Mouse (Mus musculus): ENCODE data around the gene Tmem53. TPM values are rescaled to one million over a fixed set of nuclear protein-coding genes. Genes with fewer than 3 reads are reported as not detected.

Tmem53 gene
- polyA plus RNA-seq, 1 experiment from 2014 or later, result 7.3 TPM

DNA sequence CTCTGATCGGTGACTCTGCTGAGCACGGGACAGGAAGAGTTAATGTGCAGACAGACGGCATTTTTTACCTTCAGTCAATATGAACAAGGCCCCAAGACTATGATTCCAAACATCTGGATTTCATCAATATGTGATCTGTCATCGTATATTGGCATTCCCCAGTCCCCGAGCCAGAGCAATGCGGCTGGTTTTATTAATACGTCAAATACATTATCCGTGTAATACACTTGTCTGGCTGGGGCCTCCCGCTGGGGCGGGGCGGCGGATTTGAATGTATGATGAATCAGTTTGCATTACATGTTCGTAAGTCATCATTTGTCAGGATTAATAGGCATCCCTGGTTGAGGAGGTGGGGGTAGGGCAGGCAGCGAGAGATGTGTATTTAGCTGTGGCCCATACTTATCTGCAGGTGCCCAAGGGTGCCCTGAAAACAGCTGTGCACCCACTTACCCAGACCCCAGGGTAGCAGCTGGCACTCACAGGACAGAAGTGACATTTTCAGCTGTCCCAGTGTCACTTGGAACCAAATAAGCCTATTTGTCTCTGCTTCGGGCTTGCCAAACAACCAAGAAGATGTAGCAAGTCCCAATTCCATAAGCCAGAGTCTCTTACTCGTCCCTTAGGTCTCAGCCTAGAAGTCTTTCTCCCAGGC, 63.2 kb downstream of the Tmem53 start:
- 56% methylated on average over 16 of the region's 16 CpGs for WGBS
- H3K4me2 ChIP-seq (ENCODE audit: low read depth, low read length), result no peak overlapping the region
- peaks cover 12% of the 10 kb centered on the region for H3K27me3 ChIP-seq (ENCODE audit: control insufficient read depth, insufficient read depth, low read length)
- no peak overlapping the region for H3K4me3 ChIP-seq (ENCODE audit: low read depth, low read length)
- peaks cover 24% of the 10 kb centered on the region for H3K4me1 ChIP-seq (ENCODE audit: control insufficient read depth, insufficient read depth, low read length)
- no peak for ATAC-seq (ENCODE audit: low read depth)
- no peaks in the 10 kb centered on the region for H3K36me3 ChIP-seq (ENCODE audit: control insufficient read depth, insufficient read depth, low read length)
- no peak overlapping the region for H3K9ac ChIP-seq (replicated peaks; ENCODE audit: low read depth, low read length)
- no peaks in the 10 kb centered on the region for H3K9me3 ChIP-seq (ENCODE audit: control insufficient read depth, low read length)
- no peak overlapping the region for H3K27ac ChIP-seq (ENCODE audit: low read depth, low read length)

DNA sequence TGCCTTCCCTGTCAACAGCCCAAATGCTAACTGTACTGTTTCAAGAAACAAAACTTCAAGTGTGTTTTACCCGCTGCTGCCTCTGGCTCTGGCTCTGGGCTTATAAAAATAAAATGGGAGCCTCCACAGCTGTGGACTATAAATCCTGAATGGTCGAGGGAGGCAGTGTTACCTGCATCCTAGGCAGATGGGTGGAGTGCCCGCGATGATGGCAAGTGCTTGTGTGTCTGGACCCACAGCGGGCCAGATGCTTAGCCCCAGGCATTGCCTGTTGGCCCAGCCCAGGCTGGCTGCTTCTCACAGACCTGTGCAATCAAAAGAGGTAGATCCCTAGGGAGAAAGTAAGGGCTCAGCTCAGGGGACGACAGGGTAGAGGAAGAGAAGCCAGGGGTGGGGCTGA, 65.0 kb downstream of the Tmem53 start:
- H3K4me2 ChIP-seq (ENCODE audit: low read depth, low read length), result no peak overlapping the region

DNA sequence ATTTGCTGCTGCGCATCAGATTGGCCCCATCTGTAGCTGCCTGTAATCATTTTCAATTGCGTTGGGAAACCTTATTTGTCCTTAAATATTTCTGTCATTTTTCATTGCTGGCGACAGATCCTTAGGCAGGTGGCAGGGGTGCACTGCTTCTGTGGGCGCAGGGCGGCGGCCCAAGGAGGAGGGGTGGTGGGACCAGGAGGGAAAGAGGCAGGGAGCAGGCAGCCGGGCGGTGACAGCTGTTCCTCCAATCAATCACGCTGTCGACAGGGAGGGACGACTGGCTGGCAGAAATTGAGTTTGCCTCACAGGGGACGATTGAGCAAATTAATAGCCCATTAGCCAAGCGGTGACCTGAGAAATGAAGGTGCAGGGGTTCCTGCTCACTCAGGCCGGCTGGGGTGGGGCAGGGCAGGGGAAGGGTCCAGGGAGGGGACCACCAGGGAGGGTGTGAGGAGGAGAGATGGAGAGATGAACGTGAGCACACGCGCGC, 66.0 kb downstream of the Tmem53 start:
- Histone ChIP-seq H3K9me3 (ENCODE audit: control insufficient read depth, low read length) (no peaks in the 10 kb centered on the region), H3K4me2 (ENCODE audit: low read depth, low read length) (peak overlapping the region; percentile 17), H3K27me3 (ENCODE audit: control insufficient read depth, insufficient read depth, low read length) (peaks cover 15% of the 10 kb centered on the region; the same call in 1 of the 2 replicates), H3K36me3 (ENCODE audit: control insufficient read depth, insufficient read depth, low read length) (no peaks in the 10 kb centered on the region), H3K4me1 (ENCODE audit: control insufficient read depth, insufficient read depth, low read length) (peaks cover 25% of the 10 kb centered on the region), H3K4me3 (ENCODE audit: low read depth, low read length) (no peak overlapping the region), H3K9ac (replicated peaks; ENCODE audit: low read depth, low read length) (0 out of 2 replicates have a peak overlapping the region, but pooled peaks have one; percentile 1), H3K27ac (ENCODE audit: low read depth, low read length) (no peak overlapping the region)
- 9% methylated on average over 18 of the region's 18 CpGs for WGBS
- ATAC-seq (ENCODE audit: low read depth), result no peak

More for the DNA sequence above, 65.0 kb downstream of the Tmem53 start:
- peak overlapping the region; percentile 8; the same call in 1 of the 2 replicates for H3K9ac ChIP-seq (replicated peaks; ENCODE audit: low read depth, low read length)
- ATAC-seq (ENCODE audit: low read depth), result peak; percentile 35; the same call in 1 of the 2 replicates
- no peaks in the 10 kb centered on the region for H3K9me3 ChIP-seq (ENCODE audit: control insufficient read depth, low read length)
- no peak overlapping the region for H3K4me3 ChIP-seq (ENCODE audit: low read depth, low read length)
- WGBS, result 24% methylated on average over 6 of the region's 6 CpGs
- peaks cover 25% of the 10 kb centered on the region for H3K4me1 ChIP-seq (ENCODE audit: control insufficient read depth, insufficient read depth, low read length)
- peaks cover 12% of the 10 kb centered on the region for H3K27me3 ChIP-seq (ENCODE audit: control insufficient read depth, insufficient read depth, low read length)
- H3K36me3 ChIP-seq (ENCODE audit: control insufficient read depth, insufficient read depth, low read length), result no peaks in the 10 kb centered on the region
- no peak overlapping the region; the same call in 1 of the 2 replicates for H3K27ac ChIP-seq (ENCODE audit: low read depth, low read length)

Other genes with a start within 250 kb of the Tmem53 start
- 54.6 and 54.9 TPM in 2 replicates for gene Eif2b3, start 232.5 kb upstream of the Tmem53 start, polyA plus RNA-seq (2014; fragmentation: Nextera tagmentation; extraction: Ambion mirVana)
- gene Ptch2, start 155.9 kb upstream of the Tmem53 start, polyA plus RNA-seq (2014; fragmentation: Nextera tagmentation; extraction: Ambion mirVana), result 5.6 and 6.4 TPM in 2 replicates
- gene Btbd19, start 126.2 kb upstream of the Tmem53 start, polyA plus RNA-seq (2014; fragmentation: Nextera tagmentation; extraction: Ambion mirVana), result 2.7 and 3.9 TPM in 2 replicates
- not detected in 2 replicates for gene Tctex1d4, start 125.2 kb upstream of the Tmem53 start, polyA plus RNA-seq (2014; fragmentation: Nextera tagmentation; extraction: Ambion mirVana)
- 16.1 and 19.1 TPM in 2 replicates for gene Plk3, start 118.0 kb upstream of the Tmem53 start, polyA plus RNA-seq (2014; fragmentation: Nextera tagmentation; extraction: Ambion mirVana)
- gene Rps8, start 95.7 kb upstream of the Tmem53 start, polyA plus RNA-seq (2014; fragmentation: Nextera tagmentation; extraction: Ambion mirVana), result 549 and 599 TPM in 2 replicates
- gene Kif2c, start 69.3 kb upstream of the Tmem53 start, polyA plus RNA-seq (2014; fragmentation: Nextera tagmentation; extraction: Ambion mirVana), result 3.5 and 6.0 TPM in 2 replicates
- gene Armh1, start 174 bp downstream of the Tmem53 start, polyA plus RNA-seq (2014; fragmentation: Nextera tagmentation; extraction: Ambion mirVana), result 0.46 and 0.86 TPM in 2 replicates
- gene Rnf220, start 245.1 kb downstream of the Tmem53 start, polyA plus RNA-seq (2014; fragmentation: Nextera tagmentation; extraction: Ambion mirVana), result 73.4 and 83.9 TPM in 2 replicates

All from neural tube, embryonic 14.5 days (tissue).